Mouse (Mus musculus) testis, adult 2 months (tissue): ENCODE results near the gene Ndel1. TPM values are rescaled to one million over a fixed set of nuclear protein-coding genes. Genes with fewer than 3 reads are reported as not detected.

Experiments used
- H3K27ac ChIP-seq: fragments of 200-500 bp; 2 replicates; pipeline ENCODE4 v1.5.1; 2012; ENCODE audit warnings: low read depth, low read length; ENCODE audit not compliant: control insufficient read depth, insufficient read depth
- H3K27me3 ChIP-seq: fragments of 200-500 bp; 2 replicates; pipeline ENCODE4 v1.6.1; 2012; ENCODE audit warnings: mild to moderate bottlenecking, low read length, moderate library complexity; ENCODE audit not compliant: control insufficient read depth, insufficient read depth
- H3K36me3 ChIP-seq: fragments of 200-500 bp; 2 replicates; pipeline ENCODE4 v1.6.1; 2012; ENCODE audit warnings: mild to moderate bottlenecking, low read length; ENCODE audit not compliant: control insufficient read depth, insufficient read depth
- H3K4me1 ChIP-seq: fragments of 200-500 bp; 2 replicates; pipeline ENCODE4 v1.6.1; 2012; ENCODE audit warnings: low read length; ENCODE audit not compliant: control insufficient read depth, insufficient read depth
- H3K4me3 ChIP-seq: fragments of 200-500 bp; 2 replicates; pipeline ENCODE4 v1.5.1; 2012; ENCODE audit warnings: low read depth, mild to moderate bottlenecking, low read length, moderate library complexity, mixed read lengths; ENCODE audit not compliant: control insufficient read depth
- CTCF ChIP-seq: fragments of 200-500 bp; IDR thresholded peaks from 2 replicates; pipeline ENCODE4 v1.5.1; 2012; ENCODE audit warnings: low read depth, mild to moderate bottlenecking, inconsistent platforms, low read length, moderate library complexity; ENCODE audit not compliant: control insufficient read depth, insufficient read depth, insufficient replicate concordance
- POLR2A ChIP-seq: fragments of 200-500 bp; IDR thresholded peaks from 2 replicates; pipeline ENCODE4 v1.6.1; 2012; ENCODE audit warnings: low read depth, mild to moderate bottlenecking, inconsistent platforms, low read length, moderate library complexity; ENCODE audit not compliant: control insufficient read depth
- polyA plus RNA-seq: library from polyadenylated mRNA; depleted of rRNA; stranded (reverse); fragments of >200 nt; gene quantifications from 2 replicates; pipeline ENCODE4 v1.2.3, GENCODE M21; 2012

Ndel1 gene
- polyA plus RNA-seq, 1 experiment: 80.3 TPM

- TF ChIP-seq POLR2A: no peak
- no peak for TF ChIP-seq CTCF
- no peak overlapping the region for H3K4me3 ChIP-seq
- no peaks in the 10 kb centered on the region for H3K4me1 ChIP-seq
- H3K27ac ChIP-seq: no peak overlapping the region
- H3K27me3 ChIP-seq: no peaks in the 10 kb centered on the region
- H3K36me3 ChIP-seq: peaks cover 10% of the 10 kb centered on the region
Measured at GRCm38 (mm10) chr11:68798258-68798657, 73.4 kb downstream of the Ndel1 start.

- Histone ChIP-seq H3K4me1 (no peaks in the 10 kb centered on the region), H3K27me3 (no peaks in the 10 kb centered on the region), H3K4me3 (peak overlapping the region; percentile 25), H3K36me3 (peaks cover 9% of the 10 kb centered on the region), H3K27ac (no peak overlapping the region)
- TF ChIP-seq POLR2A: no peak
- no peak for TF ChIP-seq CTCF
Measured at GRCm38 (mm10) chr11:68791794-68792193, 79.9 kb downstream of the Ndel1 start.

DNA sequence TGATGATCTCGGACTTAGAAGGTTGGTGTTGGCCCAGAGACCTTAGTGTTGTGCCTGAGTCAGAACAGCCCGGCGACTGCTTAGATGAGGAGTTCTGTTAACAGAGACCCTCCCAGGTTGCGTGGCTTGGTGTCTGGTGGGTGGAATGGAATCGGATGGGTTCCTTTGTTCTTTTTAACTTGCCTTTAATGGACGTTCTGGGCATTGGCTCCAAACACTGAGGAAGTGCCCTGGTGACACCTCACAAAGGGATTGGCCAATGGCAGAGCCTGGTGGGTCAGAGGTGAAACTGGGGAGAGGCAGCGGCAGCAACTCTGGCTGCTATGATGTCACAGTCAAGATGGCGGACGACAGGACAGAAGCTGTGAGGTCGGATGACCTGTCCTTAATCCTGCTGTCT lies 80.9 kb downstream of the Ndel1 start:
- H3K27me3 ChIP-seq: no peaks in the 10 kb centered on the region
- peak overlapping the region; percentile 86 for H3K27ac ChIP-seq
- peak; percentile 44; the same call in 1 of the 2 replicates for TF ChIP-seq POLR2A
- no peak for TF ChIP-seq CTCF
- H3K36me3 ChIP-seq: peaks cover 9% of the 10 kb centered on the region
- H3K4me1 ChIP-seq: no peaks in the 10 kb centered on the region
- H3K4me3 ChIP-seq: peak overlapping the region; percentile 50

DNA sequence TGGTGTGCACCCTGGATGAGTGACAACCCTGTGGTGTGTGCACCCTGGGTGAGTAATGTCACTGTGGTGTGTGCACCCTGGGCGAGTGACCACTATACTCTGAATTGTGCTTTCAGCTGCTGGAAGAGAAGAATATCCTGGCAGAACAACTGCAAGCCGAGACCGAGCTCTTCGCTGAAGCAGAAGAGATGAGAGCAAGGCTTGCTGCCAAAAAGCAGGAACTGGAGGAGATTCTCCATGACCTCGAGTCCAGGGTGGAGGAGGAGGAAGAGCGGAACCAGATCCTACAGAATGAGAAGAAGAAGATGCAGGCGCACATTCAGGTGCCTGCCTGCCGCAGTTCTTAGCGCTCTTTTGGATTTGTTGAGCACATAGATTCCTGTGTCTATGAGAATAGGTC lies 84.4 kb downstream of the Ndel1 start:
- H3K27ac ChIP-seq: no peak overlapping the region
- no peaks in the 10 kb centered on the region for H3K4me1 ChIP-seq
- peaks cover 9% of the 10 kb centered on the region for H3K36me3 ChIP-seq
- H3K27me3 ChIP-seq: no peaks in the 10 kb centered on the region
- TF ChIP-seq POLR2A (no peak), CTCF (no peak)
- no peak overlapping the region for H3K4me3 ChIP-seq

GRCm38 (mm10) chr11:68785813-68786212 lies 85.8 kb downstream of the Ndel1 start:
- Histone ChIP-seq H3K4me1 (no peaks in the 10 kb centered on the region), H3K27me3 (no peaks in the 10 kb centered on the region), H3K4me3 (no peak overlapping the region), H3K27ac (no peak overlapping the region), H3K36me3 (peaks cover 9% of the 10 kb centered on the region)
- TF ChIP-seq CTCF: no peak

DNA sequence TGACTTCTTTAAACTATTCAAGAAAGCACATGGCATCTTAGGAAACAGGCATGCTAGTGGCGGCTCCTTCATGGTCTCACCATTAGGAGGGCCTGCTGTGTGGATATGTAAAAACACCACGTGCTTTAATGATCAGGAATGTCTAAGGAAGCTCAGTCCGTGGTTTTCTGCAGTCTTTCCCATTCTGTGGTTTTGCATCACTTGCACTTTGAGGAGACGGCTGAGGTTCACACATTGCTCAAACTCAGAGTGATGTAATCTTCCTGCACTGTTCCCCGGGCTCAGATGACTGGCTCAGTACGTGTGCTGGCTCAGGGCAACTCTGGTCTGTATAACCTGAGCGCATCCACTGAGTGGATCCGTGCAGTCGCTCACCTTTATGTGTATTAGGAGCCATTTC lies 89.3 kb downstream of the Ndel1 start:
- Histone ChIP-seq H3K4me3 (no peak overlapping the region), H3K36me3 (peaks cover 4% of the 10 kb centered on the region), H3K27me3 (no peaks in the 10 kb centered on the region), H3K27ac (no peak overlapping the region), H3K4me1 (no peaks in the 10 kb centered on the region)
- TF ChIP-seq CTCF (no peak), POLR2A (no peak)

DNA sequence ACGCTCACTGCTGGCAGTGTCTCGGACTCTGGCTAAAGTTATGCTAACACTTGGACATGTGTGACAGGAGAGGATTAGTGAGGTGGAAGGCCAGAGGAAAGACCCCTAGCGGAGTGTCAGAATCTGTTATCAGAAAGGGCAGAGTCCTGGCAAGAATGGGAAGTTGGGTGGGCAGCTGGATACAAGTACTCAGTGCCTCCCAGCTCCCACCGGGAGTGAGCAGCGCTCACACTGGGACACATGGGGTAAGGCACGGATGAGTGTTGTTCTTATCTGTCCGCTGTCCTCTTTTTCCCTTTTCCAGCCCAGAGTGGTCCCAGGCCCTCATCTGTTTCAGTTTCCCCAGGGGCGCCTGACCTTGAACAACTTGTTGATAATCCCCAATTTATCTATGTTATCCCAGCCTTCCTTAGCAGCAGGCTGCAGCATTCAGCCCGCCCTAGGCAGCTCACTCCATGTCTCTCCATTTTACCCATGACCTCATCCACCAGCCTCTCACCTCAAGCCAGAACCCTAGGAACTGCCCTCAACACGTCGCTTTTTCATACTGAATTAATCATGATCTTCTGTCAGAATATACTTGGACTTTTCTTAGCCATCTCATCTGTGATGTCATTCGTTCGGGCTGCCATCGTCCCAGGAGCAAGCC lies 91.1 kb downstream of the Ndel1 start:
- no peaks in the 10 kb centered on the region for H3K4me1 ChIP-seq
- no peak for TF ChIP-seq POLR2A
- TF ChIP-seq CTCF: no peak
- H3K4me3 ChIP-seq: no peak overlapping the region
- no peaks in the 10 kb centered on the region for H3K27me3 ChIP-seq
- H3K36me3 ChIP-seq: peaks cover 4% of the 10 kb centered on the region
- no peak overlapping the region for H3K27ac ChIP-seq
